Mouse (Mus musculus) large intestine, adult 2 months (tissue): ENCODE data around the gene Myof. TPM values are rescaled to one million over a fixed set of nuclear protein-coding genes. Genes with fewer than 3 reads are reported as not detected.

Experiments
- DNase-seq: peaks from one replicate; pipeline ENCODE4 v3.0.0-alpha.2; 2012; ENCODE audit warnings: low read depth, low spot score
- WGBS: fragments of 180-500 bp; shearing (Covaris S2); methylation state at CpG from one replicate; pipeline ENCODE4 v1.1.7; 2018; 5-methylcytosine and 5-hydroxymethylcytosine counted together
- polyA plus RNA-seq: library from polyadenylated mRNA; depleted of rRNA; stranded (reverse); fragments of >200 nt; gene quantifications from 2 replicates; pipeline ENCODE4 v1.2.3, GENCODE M21; 2012; rRNA removed

Myof gene
- 12.8 and 13.6 TPM in 2 replicates for polyA plus RNA-seq

- DNase-seq, result no peak
- WGBS, result under 1% methylated on average over 28 of the region's 28 CpGs
Measured at GRCm38 (mm10) chr19:38043281-38043981, at the start of gene Myof. Myof (minus strand) TSS chr19:38043577.

GRCm38 (mm10) chr19:38091512-38091985 lies 48.2 kb upstream of the Myof start:
- no peak for DNase-seq
- 24% methylated on average over 4 of the region's 4 CpGs for WGBS

- DNase-seq, result no peak
- WGBS, result 63% methylated on average over 8 of the region's 8 CpGs
Measured at GRCm38 (mm10) chr19:38089358-38089757, 46.0 kb upstream of the Myof start.

GRCm38 (mm10) chr19:38086948-38087551 lies 43.7 kb upstream of the Myof start:
- DNase-seq, result no peak

GRCm38 (mm10) chr19:38085841-38086240 lies 42.5 kb upstream of the Myof start:
- DNase-seq, result no peak
- 95% methylated on average over 4 of the region's 4 CpGs for WGBS

More at GRCm38 (mm10) chr19:38086948-38087551, 43.7 kb upstream of the Myof start:
- 42% methylated on average over 11 of the region's 11 CpGs for WGBS

- WGBS, result 14% methylated on average over 5 of the region's 5 CpGs
Measured at GRCm38 (mm10) chr19:38082931-38083525, 39.7 kb upstream of the Myof start.

GRCm38 (mm10) chr19:38081361-38081760 lies 38.0 kb upstream of the Myof start:
- 72% methylated on average over 3 of the region's 3 CpGs for WGBS
- DNase-seq, result no peak

More at GRCm38 (mm10) chr19:38082931-38083525, 39.7 kb upstream of the Myof start:
- DNase-seq, result peak; percentile 68

GRCm38 (mm10) chr19:38077851-38078540 lies 34.6 kb upstream of the Myof start:
- 27% methylated on average over 3 of the region's 3 CpGs for WGBS
- DNase-seq, result no peak

- WGBS, result 48% methylated on average over 2 of the region's 2 CpGs
- DNase-seq, result no peak
Measured at GRCm38 (mm10) chr19:38076251-38076650, 32.9 kb upstream of the Myof start.

- WGBS, result 88% methylated on average over 11 of the region's 11 CpGs
- no peak for DNase-seq
Measured at GRCm38 (mm10) chr19:38075051-38075450, 31.7 kb upstream of the Myof start.

- WGBS, result 95% methylated on average over 5 of the region's 5 CpGs
- no peak for DNase-seq
Measured at GRCm38 (mm10) chr19:38073226-38073625, 29.8 kb upstream of the Myof start.

GRCm38 (mm10) chr19:38064051-38064450 lies 20.7 kb upstream of the Myof start:
- DNase-seq, result no peak
- WGBS, result 68% methylated on average over 1 of the region's 1 CpGs

- 87% methylated on average over 3 of the region's 3 CpGs for WGBS
- DNase-seq, result no peak
Measured at GRCm38 (mm10) chr19:38063201-38063600, 19.8 kb upstream of the Myof start.

- DNase-seq, result no peak
- 80% methylated on average over 8 of the region's 8 CpGs for WGBS
Measured at GRCm38 (mm10) chr19:38056931-38057330, 13.6 kb upstream of the Myof start.

GRCm38 (mm10) chr19:38056276-38056675 lies 12.9 kb upstream of the Myof start:
- WGBS, result 37% methylated on average over 3 of the region's 3 CpGs
- DNase-seq, result no peak

- WGBS, result 9% methylated on average over 6 of the region's 6 CpGs
- DNase-seq, result no peak
Measured at GRCm38 (mm10) chr19:38055798-38056197, 12.4 kb upstream of the Myof start.

- peak; percentile 97 for DNase-seq
- 1% methylated on average over 36 of the region's 36 CpGs for WGBS
Measured at GRCm38 (mm10) chr19:38054720-38055192, 11.4 kb upstream of the Myof start, which contains the start of gene Cep55. Cep55 (plus strand) TSS chr19:38055011.

GRCm38 (mm10) chr19:38054149-38054719 lies 10.9 kb upstream of the Myof start:
- no peak for DNase-seq
- under 1% methylated on average over 23 of the region's 23 CpGs for WGBS

- no peak for DNase-seq
- WGBS, result 20% methylated on average over 8 of the region's 8 CpGs
Measured at GRCm38 (mm10) chr19:38053227-38054041, 10.1 kb upstream of the Myof start.
